Mouse (Mus musculus) heart, embryonic 11.5 days (tissue): Measurements from ENCODE around the gene Trpm7. TPM values are rescaled to one million over a fixed set of nuclear protein-coding genes. Genes with fewer than 3 reads are reported as not detected.

ENCODE experiments used
- ATAC-seq: fragments of 200-750 bp; cut with Nextera tagmentation; replicated peaks from 2 replicates; pipeline ENCODE4 v1.8.0; 2017; ENCODE audit warnings: moderate library complexity; ENCODE audit not compliant: insufficient number of reproducible peaks, low FRiP score, low TSS enrichment
- H3K27ac ChIP-seq: fragments of 300-500 bp; sonication (generic); 2 replicates; pipeline ENCODE4 v1.5.1; 2014; ENCODE audit warnings: mild to moderate bottlenecking, low read depth, low read length
- H3K27me3 ChIP-seq: fragments of 300-500 bp; sonication (generic); 2 replicates; pipeline ENCODE4 v1.6.1; 2014; ENCODE audit warnings: mild to moderate bottlenecking, low read length, mixed read lengths; ENCODE audit not compliant: control insufficient read depth, insufficient read depth
- H3K36me3 ChIP-seq: fragments of 300-500 bp; sonication (generic); 2 replicates; pipeline ENCODE4 v1.6.1; 2014; ENCODE audit warnings: mild to moderate bottlenecking, low read length, moderate library complexity, mixed read lengths; ENCODE audit not compliant: control insufficient read depth, insufficient read depth
- H3K4me1 ChIP-seq: fragments of 300-500 bp; sonication (generic); 2 replicates; pipeline ENCODE4 v1.6.1; 2014; ENCODE audit warnings: low read length; ENCODE audit not compliant: control insufficient read depth, insufficient read depth
- H3K4me2 ChIP-seq: fragments of 300-500 bp; sonication (generic); 2 replicates; pipeline ENCODE4 v1.6.1; 2014; ENCODE audit warnings: mild to moderate bottlenecking, moderate library complexity
- H3K4me3 ChIP-seq: fragments of 300-500 bp; sonication (generic); 2 replicates; pipeline ENCODE4 v1.5.1; 2014; ENCODE audit warnings: low read depth, low read length
- H3K9ac ChIP-seq: fragments of 300-500 bp; sonication (generic); 2 replicates; pipeline ENCODE4 v1.6.1; 2014; ENCODE audit warnings: mild to moderate bottlenecking, low read depth, low read length, moderate library complexity
- H3K9me3 ChIP-seq: fragments of 300-500 bp; sonication (generic); replicated peaks from 2 replicates; pipeline ENCODE4 v1.6.1; 2016; ENCODE audit warnings: low read length; ENCODE audit not compliant: control insufficient read depth
- WGBS: fragments of 180-500 bp; shearing (Covaris S2); extraction: QIAGEN DNeasy Blood & Tissue Kit; methylation state at CpG from one replicate; pipeline ENCODE4 v1.1.7; 2014; ENCODE audit not compliant: insufficient replicate concordance; 5-methylcytosine and 5-hydroxymethylcytosine counted together
- polyA plus RNA-seq: library from polyadenylated mRNA; unstranded; fragments of >200 nt; fragmentation: Nextera tagmentation; extraction: Ambion mirVana; gene quantifications from 2 replicates; pipeline ENCODE4 v1.2.1, GENCODE M21; 2014

Gene Trpm7
- polyA plus RNA-seq, 1 experiment from 2014 or later = 49.9 TPM

GRCm38 (mm10) chr2:126865501-126866199 is 10.4 kb downstream of the Trpm7 start:
- Histone ChIP-seq H3K4me1 (no peaks in the 10 kb centered on the region), H3K9ac (no peak overlapping the region), H3K4me2 (no peak overlapping the region), H3K27me3 (no peaks in the 10 kb centered on the region), H3K36me3 (no peaks in the 10 kb centered on the region), H3K4me3 (no peak overlapping the region), H3K27ac (no peak overlapping the region), H3K9me3 (no peaks in the 10 kb centered on the region)
- no peak for ATAC-seq
- WGBS = 89% methylated on average over 10 of the region's 10 CpGs

GRCm38 (mm10) chr2:126865026-126865425 is 11.0 kb downstream of the Trpm7 start:
- Histone ChIP-seq H3K27ac (no peak overlapping the region), H3K4me3 (no peak overlapping the region), H3K9me3 (no peaks in the 10 kb centered on the region), H3K9ac (no peak overlapping the region), H3K4me2 (no peak overlapping the region), H3K36me3 (no peaks in the 10 kb centered on the region), H3K4me1 (no peaks in the 10 kb centered on the region), H3K27me3 (no peaks in the 10 kb centered on the region)
- 92% methylated on average over 3 of the region's 3 CpGs for WGBS
- ATAC-seq = no peak

- Histone ChIP-seq H3K27ac (no peak overlapping the region), H3K4me2 (no peak overlapping the region), H3K4me1 (no peaks in the 10 kb centered on the region), H3K27me3 (no peaks in the 10 kb centered on the region), H3K9me3 (no peaks in the 10 kb centered on the region), H3K4me3 (no peak overlapping the region), H3K9ac (no peak overlapping the region), H3K36me3 (peaks cover 15% of the 10 kb centered on the region)
- 85% methylated on average over 4 of the region's 4 CpGs for WGBS
- no peak for ATAC-seq
These were observed 31.3 kb downstream of the Trpm7 start for GRCm38 (mm10) chr2:126844751-126845150.

GRCm38 (mm10) chr2:126838848-126839247 is 37.2 kb downstream of the Trpm7 start:
- H3K27me3 ChIP-seq = no peaks in the 10 kb centered on the region
- no peak for ATAC-seq
- no peak overlapping the region for H3K27ac ChIP-seq
- H3K4me3 ChIP-seq = no peak overlapping the region
- H3K4me1 ChIP-seq = no peaks in the 10 kb centered on the region
- H3K36me3 ChIP-seq = peaks cover 33% of the 10 kb centered on the region
- no peak overlapping the region for H3K4me2 ChIP-seq
- WGBS = 71% methylated on average over 5 of the region's 5 CpGs
- H3K9ac ChIP-seq = no peak overlapping the region
- H3K9me3 ChIP-seq = no peaks in the 10 kb centered on the region

- 65% methylated on average over 2 of the region's 2 CpGs for WGBS
- H3K9me3 ChIP-seq = no peaks in the 10 kb centered on the region
- no peak overlapping the region for H3K4me2 ChIP-seq
- peaks cover 6% of the 10 kb centered on the region; the same call in 1 of the 2 replicates for H3K36me3 ChIP-seq
- no peaks in the 10 kb centered on the region for H3K27me3 ChIP-seq
- H3K9ac ChIP-seq = no peak overlapping the region
- H3K4me3 ChIP-seq = no peak overlapping the region
- no peaks in the 10 kb centered on the region for H3K4me1 ChIP-seq
- H3K27ac ChIP-seq = no peak overlapping the region
- no peak for ATAC-seq
These were observed 58.6 kb downstream of the Trpm7 start for GRCm38 (mm10) chr2:126817414-126817813.

GRCm38 (mm10) chr2:126816644-126817347 is 59.2 kb downstream of the Trpm7 start:
- 68% methylated on average over 4 of the region's 4 CpGs for WGBS
- peaks cover 6% of the 10 kb centered on the region; the same call in 1 of the 2 replicates for H3K36me3 ChIP-seq
- no peak overlapping the region for H3K9ac ChIP-seq
- no peaks in the 10 kb centered on the region for H3K27me3 ChIP-seq
- ATAC-seq = no peak
- no peaks in the 10 kb centered on the region for H3K9me3 ChIP-seq
- H3K27ac ChIP-seq = no peak overlapping the region
- no peak overlapping the region for H3K4me3 ChIP-seq
- H3K4me2 ChIP-seq = no peak overlapping the region
- H3K4me1 ChIP-seq = no peaks in the 10 kb centered on the region

- Histone ChIP-seq H3K9me3 (no peaks in the 10 kb centered on the region), H3K4me2 (peak overlapping the region; percentile 7), H3K36me3 (peaks cover 6% of the 10 kb centered on the region; the same call in 1 of the 2 replicates), H3K27ac (0 out of 2 replicates have a peak overlapping the region, but pooled peaks have one; percentile 8), H3K27me3 (no peaks in the 10 kb centered on the region), H3K4me1 (no peaks in the 10 kb centered on the region), H3K4me3 (no peak overlapping the region), H3K9ac (no peak overlapping the region)
- 0% methylated on average over 1 of the region's 1 CpGs for WGBS
- ATAC-seq = no peak; the same call in 1 of the 2 replicates
These were observed 60.2 kb downstream of the Trpm7 start for GRCm38 (mm10) chr2:126815822-126816221.

- peaks cover 14% of the 10 kb centered on the region for H3K36me3 ChIP-seq
- ATAC-seq = no peak
- no peak overlapping the region for H3K4me2 ChIP-seq
- H3K9ac ChIP-seq = no peak overlapping the region
- 86% methylated on average over 3 of the region's 3 CpGs for WGBS
- H3K4me1 ChIP-seq = no peaks in the 10 kb centered on the region
- H3K27ac ChIP-seq = no peak overlapping the region
- H3K9me3 ChIP-seq = no peaks in the 10 kb centered on the region
- no peak overlapping the region for H3K4me3 ChIP-seq
- no peaks in the 10 kb centered on the region for H3K27me3 ChIP-seq
These were observed 74.0 kb downstream of the Trpm7 start for GRCm38 (mm10) chr2:126801980-126802379.
